Mouse (Mus musculus) small intestine, adult 2 months (tissue): Measurements from ENCODE around the gene Zrsr1.

Source experiments
- CTCF ChIP-seq: fragments of 200-500 bp; IDR thresholded peaks from 2 replicates; pipeline ENCODE4 v1.5.1; 2012; ENCODE audit warnings: low read depth, mild to moderate bottlenecking, control low read depth, inconsistent platforms, low read length, moderate library complexity, mixed read lengths; ENCODE audit not compliant: insufficient replicate concordance, insufficient read length; ENCODE audit errors: extremely low read depth
- POLR2A ChIP-seq: fragments of 200-500 bp; IDR thresholded peaks from 2 replicates; pipeline ENCODE4 v1.6.1; 2012; ENCODE audit warnings: low read depth, mild to moderate bottlenecking, control low read depth, inconsistent platforms, low read length, moderate library complexity

- TF ChIP-seq CTCF (no peak), POLR2A (no peak)
These were observed 21.7 kb upstream of the Zrsr1 start for GRCm38 (mm10) chr11:22950131-22950530.
